Mouse (Mus musculus) heart, adult 9 months (tissue): Measurements from ENCODE around the gene Fkbp14.
A peak's percentile ranks its signal among the peaks of the same experiment; 100 is the strongest.

Source experiments
- DNase-seq, 2 experiments: peaks; one replicate each; pipeline ENCODE4 v3.0.0; 2022; ENCODE audit warnings: low spot score in 2 of 2

The Fkbp14 gene

GRCm38 (mm10) chr6:54548314-54549019 lies 48.6 kb downstream of the Fkbp14 start:
- DNase-seq: no peak

- DNase-seq: no peak
Measured at GRCm38 (mm10) chr6:54543646-54544045, 53.5 kb downstream of the Fkbp14 start.

DNA sequence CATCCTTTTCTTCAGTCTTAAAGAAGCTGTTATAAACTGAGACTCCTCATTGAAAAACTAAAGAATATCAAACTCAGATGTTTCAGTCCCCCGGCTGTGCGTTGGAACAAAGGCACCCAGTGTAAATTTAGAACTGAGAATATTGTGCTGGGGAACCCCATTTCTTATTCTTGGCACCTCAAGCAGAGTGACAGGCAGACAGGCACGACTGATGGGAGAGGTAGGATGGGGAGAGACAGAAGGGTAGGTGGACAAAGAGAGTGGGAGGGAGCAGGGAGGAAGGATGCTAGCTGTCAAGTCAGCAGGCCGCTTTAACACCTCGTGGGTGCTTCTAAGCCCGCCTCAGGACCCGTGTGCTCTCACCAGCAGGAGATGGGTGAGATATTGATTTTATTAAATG lies 54.3 kb downstream of the Fkbp14 start:
- no peak for DNase-seq

DNA sequence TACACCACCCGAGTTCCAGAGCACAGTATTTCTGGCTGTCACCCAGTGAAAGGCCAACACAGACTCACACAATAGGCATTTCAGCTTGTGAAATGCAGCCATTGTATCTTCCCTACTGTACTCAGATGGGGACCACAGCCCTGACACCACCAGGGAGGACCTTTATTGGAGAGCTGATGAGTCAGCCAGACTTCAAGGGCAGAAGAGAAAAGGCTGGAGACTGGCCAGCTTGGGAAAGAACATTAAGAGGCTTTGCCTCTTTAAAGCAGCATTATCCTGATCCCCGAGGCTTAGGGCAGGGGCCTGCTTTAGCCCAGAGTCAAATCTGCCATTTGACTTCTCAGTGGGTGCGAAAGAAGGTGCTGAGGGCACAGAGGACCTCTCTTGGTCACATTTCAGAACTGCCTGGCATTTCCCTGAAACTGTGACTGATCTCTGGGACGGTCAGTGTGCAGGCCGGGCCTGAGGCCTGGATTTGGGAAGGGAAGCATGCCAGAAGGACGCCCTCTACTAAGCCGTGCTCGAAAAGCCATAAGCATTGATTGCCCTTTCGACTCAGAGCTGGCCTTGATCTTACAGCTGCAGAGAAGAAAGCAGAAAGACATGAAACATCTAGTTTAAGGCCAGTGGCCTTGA lies 56.7 kb downstream of the Fkbp14 start:
- DNase-seq: peak in 1 of 2 experiments; percentile 19

GRCm38 (mm10) chr6:54539396-54539795 lies 57.7 kb downstream of the Fkbp14 start:
- no peak for DNase-seq

DNA sequence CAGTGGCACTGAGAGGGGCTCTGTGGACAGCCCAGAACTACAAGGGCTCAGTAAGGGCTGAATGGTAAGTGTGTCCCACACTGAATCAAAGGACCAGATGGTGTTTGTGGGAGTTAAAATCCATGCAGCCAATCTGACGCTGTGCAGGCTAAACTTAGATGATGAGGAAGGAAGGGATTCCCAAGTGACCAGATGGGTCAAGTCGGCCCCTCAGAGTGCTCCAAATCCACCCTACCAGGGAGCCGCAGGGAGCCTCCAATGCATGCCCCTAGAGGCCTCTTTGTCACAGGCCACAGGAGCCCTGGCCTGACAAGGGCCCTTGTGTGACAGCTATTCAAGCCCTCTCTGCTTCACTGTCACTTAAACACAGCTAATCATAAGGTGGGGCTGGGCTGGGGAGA lies 58.3 kb downstream of the Fkbp14 start:
- no peak for DNase-seq

DNA sequence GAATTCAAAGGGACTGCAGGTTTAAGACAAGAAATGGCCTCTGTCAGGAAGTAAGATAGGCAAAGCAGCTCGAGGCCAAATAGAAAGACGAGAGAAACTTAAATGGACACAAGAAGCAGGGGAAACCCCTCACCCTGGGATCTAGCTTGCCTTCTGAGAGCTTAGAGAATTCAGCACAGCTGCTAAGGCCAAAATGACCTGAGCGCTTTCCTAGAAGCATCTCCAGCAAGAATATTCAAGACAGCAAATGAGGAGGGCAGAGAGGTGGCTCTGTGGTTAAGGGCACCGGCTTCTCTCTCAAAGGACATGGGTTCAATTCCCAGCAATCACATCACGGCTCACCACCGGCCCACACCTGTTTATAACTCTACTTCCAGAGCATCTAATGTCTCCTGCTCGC lies 60.1 kb downstream of the Fkbp14 start:
- DNase-seq: no peak

GRCm38 (mm10) chr6:54535485-54535884 lies 61.6 kb downstream of the Fkbp14 start:
- DNase-seq: no peak

DNA sequence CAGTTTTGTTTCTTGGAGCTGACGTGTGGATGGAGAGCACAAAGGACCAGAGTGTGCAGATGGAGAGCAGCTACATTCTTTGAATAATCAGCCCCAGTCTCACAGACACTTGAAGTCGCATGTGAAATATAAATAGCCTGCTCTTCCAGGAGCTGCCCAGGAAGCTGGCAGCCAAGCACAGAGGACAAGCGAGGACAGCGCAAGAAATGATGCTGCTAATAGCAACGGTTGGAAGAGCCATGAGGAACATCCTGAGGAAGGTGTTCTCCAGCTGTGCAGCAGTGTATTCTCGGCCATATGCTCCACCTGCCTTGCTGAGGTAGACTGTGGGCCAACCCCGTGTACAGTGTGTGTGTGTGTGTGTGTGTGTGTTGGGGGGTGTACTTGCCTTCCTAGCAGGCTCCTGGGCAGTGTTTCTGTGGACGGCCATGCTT lies 66.0 kb downstream of the Fkbp14 start:
- no peak for DNase-seq

DNA sequence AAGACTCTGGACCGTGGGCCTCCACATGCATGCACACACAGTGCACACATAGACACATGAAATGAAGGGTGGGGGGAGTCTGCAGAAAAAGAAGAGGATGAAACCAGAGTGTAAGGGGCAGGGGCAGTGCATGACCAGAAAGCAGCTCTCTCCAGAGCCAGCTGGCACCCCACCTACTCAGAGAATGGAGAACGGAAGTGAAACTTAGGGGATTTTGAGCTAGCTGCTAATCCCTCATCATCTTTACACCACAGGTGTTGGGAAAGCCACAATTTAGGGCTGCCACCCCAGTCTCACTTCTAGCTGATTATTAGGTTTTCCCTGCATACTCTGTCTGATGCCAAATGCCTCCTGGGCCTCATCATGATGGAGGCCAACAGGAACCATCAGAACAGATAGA lies 66.9 kb downstream of the Fkbp14 start:
- DNase-seq: no peak

DNA sequence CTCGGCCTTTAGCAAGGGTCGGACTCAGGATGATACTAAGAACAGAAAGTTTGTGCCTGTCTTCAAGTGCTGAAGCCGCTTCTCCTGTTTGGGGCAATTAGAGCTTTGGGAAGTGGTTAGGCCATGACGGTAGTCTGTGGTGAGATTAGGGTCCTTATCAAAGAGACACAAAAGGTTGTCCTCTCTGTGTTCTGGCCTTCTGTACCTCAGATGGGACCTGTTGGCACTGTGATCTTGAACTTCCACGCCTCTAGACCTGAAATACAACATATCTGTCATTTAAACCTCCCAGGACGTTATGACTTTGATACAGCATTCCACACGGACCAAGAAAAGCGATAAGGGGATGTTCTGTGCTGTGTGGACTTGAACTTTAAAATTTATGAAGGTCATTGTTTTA lies 68.4 kb downstream of the Fkbp14 start:
- no peak for DNase-seq
